ENCODE assay signal across 19 mouse cellular contexts in genomic region chr9:31010040-31010439, GRCm38 (mm10). TPM values are rescaled to one million over a fixed set of nuclear protein-coding genes. Genes with fewer than 3 reads are reported as not detected.
DNase-seq lines count a peak whose midpoint lies in the region; ATAC-seq lines count a peak whose summit lies in the region.
"Had no signal": no experiment of that assay in that cellular context is flagged by ENCODE, and none has a peak within 500 bp of the region (broad histone marks: within the 10 kb centered on the region; RNA-seq: fewer than 3 reads in every experiment).

No protein-coding gene starts in this region.

- ATAC-seq in frontal cortex, adult (ENCODE audit: low TSS enrichment) = no peak
- ATAC-seq: forebrain, embryonic 13.5 days; forebrain, embryonic 16.5 days; intestine, postnatal 0 days had no signal

- DNase-seq in heart, adult 11 months = peak; percentile 58
- DNase-seq in heart, postnatal 4 days = no peak
- DNase-seq in ES-CJ7 (ENCODE audit: low read depth, low spot score) = peak; percentile 91
- peak; percentile 38 for DNase-seq in WW6 (ENCODE audit: low read depth, low spot score)
- no peak for DNase-seq in embryo, embryonic 10 days (ENCODE audit: low spot score)
- DNase-seq: adrenal gland, adult 2 months; adrenal gland, postnatal 14 days; cerebellum, adult 11-12 months; cerebellum, adult 8-10 months; cerebellum, postnatal 10 days; cerebellum, postnatal 36 days; gastrocnemius, postnatal 25 days; heart, adult 2 months; heart, postnatal 14 days; kidney, adult 2 months had no signal

RNA-seq across cellular contexts. Expression of gene Zbtb44, which starts 20.4 kb away (rescaled TPM):
- total RNA-seq in heart, postnatal 4 days (2021) = 10 to 100 TPM; 32.2 to 33.5 TPM

Comparison
In these comparisons a context has a peak if more than half of its experiments do, and no peak if none do; other contexts are left out.
1. DNase-seq: peak in heart, adult 11 months (single experiment), ES-CJ7 (single experiment) and WW6 (single experiment); none in heart, postnatal 4 days (single experiment) and embryo, embryonic 10 days (single experiment).